Mouse (Mus musculus): Measurements from ENCODE around the gene Lrrc74a.

Gene Lrrc74a

GRCm38 (mm10) chr12:86786149-86787019, 52.2 kb downstream of the Lrrc74a start:
- peak; percentile 77 to 78 for DNase-seq

- DNase-seq: no peak
Observed at GRCm38 (mm10) chr12:86787020-86787553, 52.9 kb downstream of the Lrrc74a start.

DNA sequence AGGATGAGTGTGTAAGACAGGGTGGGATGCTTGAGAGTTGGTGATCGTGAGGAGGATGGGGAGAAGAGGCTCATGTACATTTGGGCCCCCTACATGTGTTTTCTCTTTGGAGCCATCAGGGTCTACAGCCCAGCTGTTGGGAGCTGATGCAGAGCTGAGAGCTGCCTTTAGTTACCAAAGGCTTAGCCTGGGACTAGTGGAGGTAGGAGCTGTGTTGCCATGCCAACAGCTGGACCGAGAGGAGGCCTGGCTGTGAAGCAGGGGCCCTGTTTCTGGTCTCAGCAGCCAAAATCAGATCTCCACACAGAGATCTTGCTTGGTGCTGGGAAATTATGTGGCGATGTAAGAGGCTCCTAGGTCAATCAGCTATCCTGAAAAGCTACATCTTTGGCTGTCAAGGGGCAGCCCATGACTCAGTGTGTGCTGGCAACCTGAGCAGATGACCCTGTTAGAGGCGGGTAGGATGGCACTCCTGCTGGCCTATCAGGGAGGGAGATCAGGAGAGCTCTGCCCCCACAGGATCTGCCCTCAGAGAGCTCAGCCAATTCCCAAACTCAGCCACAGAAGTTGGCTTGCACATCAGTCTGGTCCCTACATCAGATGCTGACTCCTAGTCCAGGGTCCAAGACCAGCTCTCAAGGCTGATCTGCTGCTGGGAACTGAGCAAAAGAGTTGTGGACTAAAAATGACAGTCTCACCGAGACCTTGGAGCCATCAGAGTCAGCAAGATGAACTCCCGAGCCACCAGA, 56.1 kb downstream of the Lrrc74a start:
- peak in 1 of 2 experiments; percentile 23 for DNase-seq

- DNase-seq: peak; percentile 74 to 82
Observed at GRCm38 (mm10) chr12:86790849-86791127, 56.6 kb downstream of the Lrrc74a start.

DNA sequence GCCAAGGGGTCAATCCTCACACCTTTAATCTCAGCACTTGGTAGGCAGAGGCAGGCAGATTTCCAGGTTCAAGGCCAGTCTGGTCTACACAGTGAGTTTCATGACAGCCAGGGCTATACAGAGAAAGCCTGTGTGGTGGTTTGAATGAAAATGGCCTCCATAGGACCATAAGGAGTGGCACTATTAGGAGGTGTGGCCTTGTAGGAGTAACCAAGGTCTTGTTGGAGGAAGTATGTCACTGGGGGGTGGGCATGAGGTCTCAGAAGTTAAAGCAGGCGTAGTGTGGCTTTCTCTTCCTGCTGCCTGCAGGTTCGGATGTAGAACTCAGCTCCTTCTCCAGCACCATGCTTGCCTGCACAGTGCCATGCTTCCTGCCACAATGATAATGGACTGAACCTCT, 57.8 kb downstream of the Lrrc74a start:
- no peak for DNase-seq

- peak in 1 of 2 experiments; percentile 57 for DNase-seq
Observed at GRCm38 (mm10) chr12:86793830-86794229, 59.7 kb downstream of the Lrrc74a start.

DNA sequence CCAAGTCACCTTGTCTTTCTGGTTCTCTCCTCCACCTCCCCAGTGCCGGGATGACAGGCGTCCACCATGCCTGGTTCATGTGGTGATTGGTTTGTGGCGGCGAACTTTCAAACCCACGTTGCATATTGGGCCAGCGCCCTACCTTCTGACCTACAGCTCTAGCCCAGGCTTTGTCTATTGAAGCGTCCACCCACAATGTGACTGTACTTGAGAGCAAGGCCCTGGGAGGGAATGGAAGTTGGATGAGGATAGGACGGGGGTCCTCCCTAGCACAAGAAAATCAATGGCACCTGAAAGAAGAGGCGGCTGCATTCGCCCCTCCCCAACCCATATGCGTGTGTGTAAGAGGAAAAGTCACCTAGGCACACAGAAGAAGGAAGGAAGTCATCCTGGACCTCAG, 60.2 kb downstream of the Lrrc74a start:
- no peak for DNase-seq

DNA sequence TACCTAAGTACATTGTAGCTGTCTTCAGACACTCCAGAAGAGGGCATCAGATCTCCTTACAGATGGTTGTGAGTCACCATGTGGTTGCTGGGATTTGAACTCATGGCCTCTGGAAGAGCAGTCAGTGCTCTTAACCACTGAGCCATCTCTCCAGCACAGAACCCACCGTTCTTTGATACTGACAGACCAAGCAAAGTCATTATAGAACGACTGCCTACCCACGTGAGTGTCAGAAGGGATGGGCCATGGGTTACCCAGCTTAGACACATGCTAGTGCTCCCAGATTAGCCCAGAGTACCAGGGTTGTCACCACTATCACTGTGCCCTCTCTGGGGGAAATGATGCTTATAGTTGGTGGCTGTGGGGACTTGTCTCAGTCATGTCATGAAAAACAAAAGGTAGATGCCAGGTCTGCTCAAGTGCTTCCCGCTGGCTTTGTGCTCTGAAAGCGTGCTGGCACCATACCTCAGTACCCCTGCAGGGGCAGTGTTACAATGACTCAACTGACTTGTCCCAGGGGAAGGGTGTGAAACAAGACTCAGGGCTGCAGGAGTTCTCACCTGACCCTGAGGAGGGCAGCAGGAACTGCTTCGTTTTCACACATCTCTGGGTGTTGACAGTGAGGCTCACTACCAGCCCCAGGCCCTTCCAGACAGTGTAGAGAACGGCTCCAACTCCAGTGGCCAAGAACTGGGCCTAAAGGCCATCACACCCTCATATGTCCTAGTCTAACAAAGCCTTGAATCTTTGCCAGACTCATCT, 61.1 kb downstream of the Lrrc74a start:
- DNase-seq: no peak

DNA sequence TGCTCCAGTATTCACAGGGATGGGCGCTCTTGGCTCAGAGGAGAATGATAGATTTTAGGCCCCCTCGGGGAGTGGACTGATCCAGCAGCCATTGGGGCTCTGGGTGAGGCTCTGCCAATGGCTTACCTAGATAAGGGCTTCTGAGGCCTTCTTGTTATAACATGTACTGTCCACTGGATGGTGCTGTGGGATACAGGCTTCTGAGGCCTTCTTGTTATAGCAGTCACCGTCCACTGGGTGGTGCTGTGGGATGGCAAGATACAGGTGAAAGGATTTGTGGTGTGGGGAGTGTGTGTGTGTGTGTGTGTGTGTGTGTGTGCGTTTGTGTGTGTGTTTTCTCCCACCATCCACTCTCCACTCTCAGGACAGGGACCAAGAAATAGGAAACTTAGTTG, 61.7 kb downstream of the Lrrc74a start:
- peak; percentile 94 for DNase-seq

DNA sequence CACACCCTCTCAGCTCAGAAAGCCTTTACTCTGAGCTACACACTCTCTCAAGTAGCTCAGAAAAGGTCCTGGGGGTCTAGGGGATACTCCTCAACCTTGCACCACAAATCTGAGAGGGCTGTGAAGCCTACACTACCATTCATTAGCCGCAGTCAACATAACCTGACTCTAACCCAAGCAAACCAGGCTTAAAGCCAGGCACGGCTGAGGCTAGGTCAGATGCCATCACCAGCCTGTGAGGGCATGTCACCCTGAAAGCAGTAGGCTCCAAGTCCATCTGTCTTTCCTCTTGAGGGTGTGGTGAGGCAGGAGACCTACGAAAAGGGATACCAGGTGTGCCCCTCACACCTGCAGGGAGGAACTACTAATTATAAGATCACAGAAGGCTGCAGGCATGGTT, 62.2 kb downstream of the Lrrc74a start:
- DNase-seq: peak in 1 of 2 experiments; percentile 37

DNA sequence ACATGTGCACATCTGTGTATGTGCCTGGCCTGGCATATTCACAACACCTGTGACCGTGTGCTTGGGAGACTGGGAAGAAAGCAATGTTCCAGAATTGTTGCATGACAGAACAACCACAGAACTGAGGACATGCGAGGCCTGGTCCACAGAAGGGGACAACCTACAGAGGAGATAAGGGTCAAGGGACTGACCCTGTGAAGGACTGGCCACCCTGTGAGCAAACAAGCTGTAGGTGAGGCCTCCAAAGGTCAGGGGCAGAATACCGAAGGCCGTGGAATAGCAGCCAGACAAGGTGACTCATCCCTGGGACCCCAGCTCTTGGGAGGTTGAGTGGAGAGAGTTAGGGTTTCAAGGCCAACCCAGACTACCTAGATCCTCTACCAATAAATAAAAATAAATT, 63.6 kb downstream of the Lrrc74a start:
- DNase-seq: no peak

GRCm38 (mm10) chr12:86798773-86799540, 64.8 kb downstream of the Lrrc74a start:
- DNase-seq: peak; percentile 96 to 97

GRCm38 (mm10) chr12:86799786-86800185, 65.6 kb downstream of the Lrrc74a start:
- no peak for DNase-seq

GRCm38 (mm10) chr12:86800336-86800735, 66.2 kb downstream of the Lrrc74a start:
- DNase-seq: peak; percentile 30 to 33

- no peak for DNase-seq
Observed at GRCm38 (mm10) chr12:86800765-86801147, 66.6 kb downstream of the Lrrc74a start.

DNA sequence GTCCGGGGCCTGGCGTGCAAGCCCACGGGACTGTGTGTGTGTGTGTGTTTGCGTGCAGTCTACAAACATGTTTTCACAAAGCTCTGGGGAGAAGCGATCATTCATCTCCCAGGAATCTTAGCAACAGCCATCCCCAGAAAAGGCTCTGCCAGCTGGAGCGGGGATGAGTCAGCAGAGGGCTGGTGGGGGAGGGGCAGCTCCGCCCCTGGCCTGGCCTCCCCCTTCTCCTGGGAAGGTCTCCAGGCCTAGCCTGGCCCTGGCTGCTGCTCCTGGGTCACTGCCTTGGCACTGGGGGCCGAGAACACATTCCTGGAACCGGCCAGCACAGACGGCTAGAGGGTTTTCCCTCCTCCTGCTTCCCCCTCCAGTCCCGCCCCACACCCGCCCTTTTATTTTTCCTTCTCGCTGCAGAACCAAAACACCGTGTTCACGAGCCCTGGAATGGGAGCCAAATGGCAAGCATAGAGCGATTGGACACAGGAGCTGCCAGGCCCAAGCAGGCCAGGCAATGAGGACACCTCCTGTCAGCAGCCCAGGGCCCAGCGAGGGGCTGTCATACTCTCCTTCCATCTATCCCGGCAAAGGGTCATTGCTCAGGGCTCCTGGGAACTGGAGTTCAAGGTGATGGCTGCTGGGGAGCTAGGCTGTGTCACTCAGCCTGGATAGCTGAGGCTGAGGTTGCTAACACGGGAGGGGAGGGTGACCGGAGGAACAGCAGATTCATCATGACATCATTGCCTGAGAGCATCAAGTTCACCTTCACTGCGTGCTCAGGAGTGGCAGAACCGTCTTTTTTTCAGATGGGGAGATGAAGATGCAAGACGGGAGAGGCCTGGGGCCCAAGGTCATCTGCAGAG, 67.2 kb downstream of the Lrrc74a start:
- peak; percentile 99 to 100 for DNase-seq

- DNase-seq: peak; percentile 46 to 59
Observed at GRCm38 (mm10) chr12:86802005-86802671, 68.0 kb downstream of the Lrrc74a start.

GRCm38 (mm10) chr12:86802899-86803298, 68.7 kb downstream of the Lrrc74a start:
- peak; percentile 27 to 31 for DNase-seq

- DNase-seq: peak; percentile 63 to 66
Observed at GRCm38 (mm10) chr12:86803651-86804307, 69.6 kb downstream of the Lrrc74a start.

- peak; percentile 50 to 63 for DNase-seq
Observed at GRCm38 (mm10) chr12:86804308-86804700, 70.1 kb downstream of the Lrrc74a start.
